Mouse (Mus musculus) limb, embryonic 14.5 days (tissue): Measurements from ENCODE around the gene Zfp697. TPM values are rescaled to one million over a fixed set of nuclear protein-coding genes. Genes with fewer than 3 reads are reported as not detected.

Source experiments
- ATAC-seq: fragments of 200-750 bp; cut with Nextera tagmentation; 2 replicates; pipeline ENCODE4 v1.8.0; 2017; ENCODE audit warnings: low read depth, moderate number of reproducible peaks, moderate TSS enrichment; ENCODE audit not compliant: low FRiP score
- DNase-seq: peaks from one replicate; pipeline ENCODE4 v3.0.0-alpha.2; 2015; ENCODE audit warnings: low spot score
- H3K27ac ChIP-seq: fragments of 300-500 bp; sonication (generic); replicated peaks from 2 replicates; pipeline ENCODE4 v1.5.1; 2014; ENCODE audit warnings: low read depth, mild to moderate bottlenecking, low read length, moderate library complexity, mixed read lengths
- H3K27me3 ChIP-seq: fragments of 300-500 bp; sonication (generic); 2 replicates; pipeline ENCODE4 v1.6.1; 2014; ENCODE audit warnings: low read length, mixed read lengths; ENCODE audit not compliant: control insufficient read depth, insufficient read depth
- H3K36me3 ChIP-seq: fragments of 300-500 bp; sonication (generic); 2 replicates; pipeline ENCODE4 v1.6.1; 2014; ENCODE audit warnings: mild to moderate bottlenecking, low read length, moderate library complexity, mixed read lengths; ENCODE audit not compliant: control insufficient read depth, insufficient read depth
- H3K4me1 ChIP-seq: fragments of 300-500 bp; sonication (generic); 2 replicates; pipeline ENCODE4 v1.6.1; 2014; ENCODE audit warnings: antibody characterized with exemption, low read length, mixed read lengths; ENCODE audit not compliant: control insufficient read depth, insufficient read depth
- H3K4me2 ChIP-seq: fragments of 300-500 bp; sonication (generic); replicated peaks from 2 replicates; pipeline ENCODE4 v1.6.1; 2014; ENCODE audit warnings: low read depth, mild to moderate bottlenecking, low read length, moderate library complexity; ENCODE audit not compliant: severe bottlenecking
- H3K4me3 ChIP-seq: fragments of 300-500 bp; sonication (generic); replicated peaks from 2 replicates; pipeline ENCODE4 v1.5.1; 2014; ENCODE audit warnings: low read length
- H3K9ac ChIP-seq: fragments of 300-500 bp; sonication (generic); 2 replicates; pipeline ENCODE4 v1.6.1; 2014; ENCODE audit warnings: mild to moderate bottlenecking, low read depth, low read length, moderate library complexity; ENCODE audit not compliant: severe bottlenecking
- H3K9me3 ChIP-seq: fragments of 300-500 bp; sonication (generic); 2 replicates; pipeline ENCODE4 v1.6.1; 2016; ENCODE audit warnings: low read length; ENCODE audit not compliant: control insufficient read depth
- POLR2A ChIP-seq: fragments of 200-500 bp; IDR thresholded peaks from 2 replicates; pipeline ENCODE4 v1.8.0; 2012; ENCODE audit warnings: inconsistent platforms, mild to moderate bottlenecking, moderate library complexity, borderline replicate concordance; ENCODE audit not compliant: insufficient read depth, insufficient read length; ENCODE audit errors: extremely low read depth
- WGBS: fragments of 180-500 bp; shearing (Covaris S2); extraction: QIAGEN DNeasy Blood & Tissue Kit; methylation state at CpG from one replicate; pipeline ENCODE4 v1.1.7; 2014; 5-methylcytosine and 5-hydroxymethylcytosine counted together
- polyA plus RNA-seq, 2 experiments: library from polyadenylated mRNA; depleted of rRNA in 1 of 2; stranded (reverse) in 1 of 2; unstranded in 1 of 2; fragments of >200 nt; fragmentation: Nextera tagmentation in 1 of 2; extraction: Ambion mirVana in 1 of 2; gene quantifications; 2 replicates each; pipeline versions ENCODE4 v1.2.1 to v1.2.3; 2012 to 2014

Zfp697 gene
- polyA plus RNA-seq, 2 experiments, result 6.4 to 8.6 TPM

DNA sequence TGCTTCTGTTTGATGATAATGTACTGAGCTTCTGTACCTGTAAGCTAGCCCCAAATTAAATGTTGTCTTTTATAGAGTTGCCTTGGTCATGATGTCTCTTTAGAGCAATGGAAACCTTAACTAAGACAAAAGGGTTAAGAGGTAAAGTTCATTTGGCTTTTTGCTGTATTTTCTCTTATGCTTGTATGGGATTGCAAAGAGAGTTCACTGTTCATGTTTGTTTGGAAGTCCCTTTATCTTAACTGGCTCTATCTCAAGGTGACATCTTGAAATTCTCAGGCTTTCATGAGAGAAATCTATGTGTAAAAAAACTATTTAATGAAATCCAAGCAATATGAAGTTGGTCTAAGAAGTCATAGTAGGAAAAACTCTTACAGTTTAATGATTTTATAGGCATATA lies 398.7 kb downstream of the Zfp697 start:
- H3K4me3 ChIP-seq, result no peak overlapping the region
- H3K4me1 ChIP-seq, result no peaks in the 10 kb centered on the region
- no peak for ATAC-seq
- no peak for TF ChIP-seq POLR2A
- no peak for DNase-seq
- H3K4me2 ChIP-seq, result no peak overlapping the region
- H3K9me3 ChIP-seq, result no peaks in the 10 kb centered on the region
- H3K27ac ChIP-seq, result no peak overlapping the region
- no peaks in the 10 kb centered on the region for H3K27me3 ChIP-seq
- H3K9ac ChIP-seq, result no peak overlapping the region
- no peaks in the 10 kb centered on the region for H3K36me3 ChIP-seq

DNA sequence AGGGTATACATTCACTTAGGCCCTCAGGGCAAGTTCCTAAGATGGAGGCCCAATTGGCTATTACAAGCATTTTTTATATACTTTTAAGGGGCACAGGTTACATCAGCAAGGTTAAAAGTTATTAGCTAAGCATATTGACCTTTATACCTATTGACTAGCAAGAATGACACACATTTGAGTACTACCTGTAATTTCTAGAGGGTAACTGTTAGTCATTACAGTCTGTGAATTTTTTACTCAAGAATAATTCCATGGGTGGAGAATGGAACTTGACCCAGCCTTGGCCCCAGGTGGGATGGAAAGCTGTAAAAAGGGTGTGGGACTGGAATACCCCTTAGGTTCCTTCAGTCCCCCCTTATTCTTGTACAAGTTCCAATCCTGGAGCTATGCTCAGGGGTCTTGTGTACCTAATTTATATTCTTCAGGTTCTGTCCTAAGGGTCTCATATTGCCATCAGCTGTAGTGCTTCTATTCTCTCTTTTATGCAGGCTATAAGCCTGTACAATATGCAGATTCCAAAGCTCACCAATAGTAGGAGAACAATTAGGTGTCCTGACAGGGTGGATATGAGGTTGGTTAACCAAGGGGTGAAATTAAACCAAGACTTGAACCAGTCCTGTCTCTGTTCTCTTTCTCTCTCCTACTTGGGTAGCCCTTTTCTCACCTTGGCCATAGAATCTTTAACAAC lies 400.1 kb downstream of the Zfp697 start:
- ATAC-seq (no peak), DNase-seq (no peak)
- Histone ChIP-seq H3K4me2 (no peak overlapping the region), H3K36me3 (no peaks in the 10 kb centered on the region), H3K27me3 (no peaks in the 10 kb centered on the region), H3K4me1 (no peaks in the 10 kb centered on the region), H3K9ac (no peak overlapping the region), H3K27ac (no peak overlapping the region), H3K4me3 (no peak overlapping the region), H3K9me3 (no peaks in the 10 kb centered on the region)
- no peak for TF ChIP-seq POLR2A

DNA sequence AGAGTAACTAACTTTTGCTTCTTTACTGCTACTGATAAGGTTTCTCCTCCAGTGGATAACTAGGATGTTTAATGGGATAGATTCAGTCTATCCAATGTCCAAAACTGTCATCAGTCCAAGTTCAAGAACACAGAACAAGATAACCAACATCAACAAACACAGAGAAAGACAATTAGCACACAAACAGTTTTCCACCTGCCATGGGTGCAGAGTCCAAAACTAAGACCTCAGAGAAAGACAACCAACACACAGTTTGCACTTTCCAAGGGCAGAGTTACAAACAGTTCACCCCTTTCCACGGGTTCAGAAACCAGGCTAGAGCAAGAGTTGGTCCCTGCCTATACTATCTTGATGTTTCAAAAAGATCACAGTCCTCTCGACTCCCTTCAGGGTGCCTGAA lies 404.3 kb downstream of the Zfp697 start:
- TF ChIP-seq POLR2A, result no peak
- Histone ChIP-seq H3K9me3 (no peaks in the 10 kb centered on the region), H3K9ac (no peak overlapping the region), H3K4me2 (no peak overlapping the region), H3K27ac (no peak overlapping the region), H3K27me3 (no peaks in the 10 kb centered on the region), H3K4me3 (no peak overlapping the region), H3K36me3 (no peaks in the 10 kb centered on the region), H3K4me1 (no peaks in the 10 kb centered on the region)
- no peak for DNase-seq
- WGBS, result 67% methylated on average over 2 of the region's 2 CpGs
- no peak for ATAC-seq

Other genes with a start within 250 kb of the Zfp697 start
- 0.03 TPM in 1 of 2 replicates, not detected in the other for gene Adam30, start 221.8 kb upstream of the Zfp697 start, polyA plus RNA-seq (2012; rRNA removed)
- gene Adam30, start 221.8 kb upstream of the Zfp697 start, polyA plus RNA-seq (2014; fragmentation: Nextera tagmentation; extraction: Ambion mirVana), result not detected in 2 replicates
- not detected in 2 replicates for gene Reg4, start 160.3 kb upstream of the Zfp697 start, polyA plus RNA-seq (2012; rRNA removed)
- gene Reg4, start 160.3 kb upstream of the Zfp697 start, polyA plus RNA-seq (2014; fragmentation: Nextera tagmentation; extraction: Ambion mirVana), result not detected in 2 replicates
- 0.82 and 0.91 TPM in 2 replicates for gene Hmgcs2, start 102.0 kb upstream of the Zfp697 start, polyA plus RNA-seq (2012; rRNA removed)
- gene Hmgcs2, start 102.0 kb upstream of the Zfp697 start, polyA plus RNA-seq (2014; fragmentation: Nextera tagmentation; extraction: Ambion mirVana), result 1.4 and 2.5 TPM in 2 replicates
- 135 and 149 TPM in 2 replicates for gene Phgdh, start 42.5 kb upstream of the Zfp697 start, polyA plus RNA-seq (2012; rRNA removed)
- 210 and 219 TPM in 2 replicates for gene Phgdh, start 42.5 kb upstream of the Zfp697 start, polyA plus RNA-seq (2014; fragmentation: Nextera tagmentation; extraction: Ambion mirVana)
- not detected in 2 replicates for gene Gm4450, start 74.7 kb downstream of the Zfp697 start, polyA plus RNA-seq (2012; rRNA removed)
- gene Gm4450, start 74.7 kb downstream of the Zfp697 start, polyA plus RNA-seq (2014; fragmentation: Nextera tagmentation; extraction: Ambion mirVana), result not detected in 2 replicates
- gene Hsd3b4, start 128.1 kb downstream of the Zfp697 start, polyA plus RNA-seq (2012; rRNA removed), result not detected in 2 replicates
- gene Hsd3b4, start 128.1 kb downstream of the Zfp697 start, polyA plus RNA-seq (2014; fragmentation: Nextera tagmentation; extraction: Ambion mirVana), result not detected in 2 replicates
- not detected in 2 replicates for gene Gm10681, start 206.3 kb downstream of the Zfp697 start, polyA plus RNA-seq (2012; rRNA removed)
- not detected in 2 replicates for gene Gm10681, start 206.3 kb downstream of the Zfp697 start, polyA plus RNA-seq (2014; fragmentation: Nextera tagmentation; extraction: Ambion mirVana)
- gene Hsd3b5, start 247.8 kb downstream of the Zfp697 start, polyA plus RNA-seq (2012; rRNA removed), result not detected in 2 replicates
- not detected in 2 replicates for gene Hsd3b5, start 247.8 kb downstream of the Zfp697 start, polyA plus RNA-seq (2014; fragmentation: Nextera tagmentation; extraction: Ambion mirVana)